Mouse (Mus musculus): ENCODE data around the gene Evi2a. TPM values are rescaled to one million over a fixed set of nuclear protein-coding genes. Genes with fewer than 3 reads are reported as not detected.

Gene Evi2a
- polyA plus RNA-seq, 1 experiment from 2014 or later = 2.7 TPM

GRCm38 (mm10) chr11:79502917-79503316, 27.5 kb downstream of the Evi2a start:
- Histone ChIP-seq H3K27ac (replicated peaks) (no peak overlapping the region), H3K4me3 (no peak overlapping the region), H3K27me3 (replicated peaks) (no peaks in the 10 kb centered on the region), H3K4me1 (no peaks in the 10 kb centered on the region), H3K36me3 (no peaks in the 10 kb centered on the region), H3K9me3 (no peaks in the 10 kb centered on the region), H3K4me2 (no peak overlapping the region), H3K9ac (no peak overlapping the region)
- no peak for ATAC-seq (ENCODE audit: extremely low read depth, insufficient number of reproducible peaks, low FRiP score, low TSS enrichment)
- WGBS = 73% methylated on average over 2 of the region's 2 CpGs

DNA sequence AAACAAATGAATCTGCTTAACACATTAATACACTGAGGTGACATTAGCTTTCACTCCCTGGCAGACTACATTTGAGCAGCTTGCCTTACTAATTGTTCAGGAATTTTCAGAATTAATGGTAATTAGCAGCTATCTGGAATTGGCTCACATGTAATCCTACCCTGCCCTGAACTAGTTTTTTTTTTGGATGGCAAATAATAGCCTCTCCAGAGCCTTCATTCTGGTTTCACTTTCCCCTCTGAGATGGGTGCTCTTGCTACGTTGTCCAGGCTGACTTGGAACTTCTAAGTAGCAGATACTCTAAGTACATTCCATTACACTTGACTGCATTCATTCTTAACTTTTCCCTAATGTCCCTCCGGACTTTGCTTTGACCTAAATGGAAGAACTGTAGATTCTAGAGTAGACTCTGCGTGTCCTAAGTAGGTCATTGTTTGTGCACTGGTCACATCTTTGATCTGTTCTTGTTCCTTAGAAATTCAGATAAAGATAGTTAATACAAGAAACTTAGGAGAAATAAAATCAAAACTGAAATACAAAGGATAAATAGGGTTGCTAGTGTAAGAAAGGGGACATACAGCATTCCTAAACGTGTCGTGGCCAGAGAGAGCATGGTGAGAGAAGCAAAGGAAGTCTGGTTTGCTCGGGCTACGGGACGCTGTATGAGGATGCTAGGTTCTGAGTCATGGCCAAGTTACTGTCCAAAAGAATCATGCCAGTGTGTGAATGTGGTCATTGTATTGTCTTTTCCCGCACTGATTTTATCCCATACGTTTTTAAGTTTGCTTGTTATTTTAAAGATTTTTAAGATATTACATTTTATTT, 35.2 kb downstream of the Evi2a start:
- H3K4me2 ChIP-seq = no peak overlapping the region
- H3K27ac ChIP-seq (replicated peaks) = no peak overlapping the region
- peaks cover 15% of the 10 kb centered on the region for H3K4me1 ChIP-seq
- no peak overlapping the region for H3K4me3 ChIP-seq
- no peaks in the 10 kb centered on the region for H3K9me3 ChIP-seq
- H3K27me3 ChIP-seq (replicated peaks) = no peaks in the 10 kb centered on the region
- no peak overlapping the region for H3K9ac ChIP-seq
- peaks cover 12% of the 10 kb centered on the region for H3K36me3 ChIP-seq
- 71% methylated on average over 10 of the region's 10 CpGs for WGBS
- no peak for ATAC-seq (ENCODE audit: extremely low read depth, insufficient number of reproducible peaks, low FRiP score, low TSS enrichment)

DNA sequence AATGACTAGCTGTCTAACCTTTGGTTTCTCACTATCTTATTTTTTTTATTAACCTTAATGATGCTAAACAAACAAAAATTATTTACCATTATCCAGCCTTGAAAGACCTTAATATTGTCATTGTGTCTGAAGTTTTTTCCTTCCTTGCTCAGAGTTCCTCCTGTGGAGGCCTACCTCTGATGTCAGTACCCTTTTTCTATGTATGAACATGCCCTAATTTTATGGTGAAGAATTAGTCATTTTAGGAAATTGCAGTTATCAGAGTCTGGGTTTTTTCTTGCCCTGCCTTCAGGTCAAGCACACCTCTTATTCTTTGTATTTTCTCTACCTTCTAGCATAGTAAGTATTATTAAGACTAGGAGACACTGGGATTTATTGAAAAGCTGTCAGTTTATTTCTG, 45.7 kb downstream of the Evi2a start:
- peaks cover 49% of the 10 kb centered on the region for H3K36me3 ChIP-seq
- no peak overlapping the region for H3K9ac ChIP-seq
- H3K9me3 ChIP-seq = no peaks in the 10 kb centered on the region
- no peaks in the 10 kb centered on the region for H3K27me3 ChIP-seq (replicated peaks)
- H3K4me2 ChIP-seq = no peak overlapping the region
- H3K4me1 ChIP-seq = no peaks in the 10 kb centered on the region
- ATAC-seq (ENCODE audit: extremely low read depth, insufficient number of reproducible peaks, low FRiP score, low TSS enrichment) = no peak
- H3K27ac ChIP-seq (replicated peaks) = no peak overlapping the region
- no peak overlapping the region for H3K4me3 ChIP-seq

- H3K4me1 ChIP-seq = no peaks in the 10 kb centered on the region
- no peak overlapping the region for H3K27ac ChIP-seq (replicated peaks)
- 82% methylated on average over 7 of the region's 7 CpGs for WGBS
- no peaks in the 10 kb centered on the region for H3K9me3 ChIP-seq
- H3K4me3 ChIP-seq = no peak overlapping the region
- no peak for ATAC-seq (ENCODE audit: extremely low read depth, insufficient number of reproducible peaks, low FRiP score, low TSS enrichment)
- no peak overlapping the region for H3K4me2 ChIP-seq
- H3K9ac ChIP-seq = no peak overlapping the region
- no peaks in the 10 kb centered on the region for H3K27me3 ChIP-seq (replicated peaks)
- peaks cover 47% of the 10 kb centered on the region for H3K36me3 ChIP-seq
Measured at GRCm38 (mm10) chr11:79483876-79484528, 46.4 kb downstream of the Evi2a start.

GRCm38 (mm10) chr11:79483392-79483791, 47.0 kb downstream of the Evi2a start:
- Histone ChIP-seq H3K27me3 (replicated peaks) (no peaks in the 10 kb centered on the region), H3K9ac (no peak overlapping the region), H3K27ac (replicated peaks) (no peak overlapping the region), H3K36me3 (peaks cover 50% of the 10 kb centered on the region), H3K4me1 (no peaks in the 10 kb centered on the region), H3K4me2 (no peak overlapping the region), H3K4me3 (no peak overlapping the region), H3K9me3 (no peaks in the 10 kb centered on the region)
- ATAC-seq (ENCODE audit: extremely low read depth, insufficient number of reproducible peaks, low FRiP score, low TSS enrichment) = no peak
- WGBS = 86% methylated on average over 6 of the region's 6 CpGs

Other genes with a start within 250 kb of the Evi2a start
- gene Gm9964, start 233.7 kb downstream of the Evi2a start, polyA plus RNA-seq (2015; fragmentation: Nextera tagmentation; extraction: Ambion mirVana) = not detected in 2 replicates
- gene Nf1, start 190.9 kb downstream of the Evi2a start, polyA plus RNA-seq (2015; fragmentation: Nextera tagmentation; extraction: Ambion mirVana) = 4.6 and 5.3 TPM in 2 replicates
- gene Omg, start 26.5 kb downstream of the Evi2a start, polyA plus RNA-seq (2015; fragmentation: Nextera tagmentation; extraction: Ambion mirVana) = 0.10 and 0.11 TPM in 2 replicates
- gene Evi2b, start 6.8 kb downstream of the Evi2a start, polyA plus RNA-seq (2015; fragmentation: Nextera tagmentation; extraction: Ambion mirVana) = 0.51 and 0.66 TPM in 2 replicates
- 0.41 and 0.45 TPM in 2 replicates for gene Evi2, start within 50 bp of the Evi2a start, polyA plus RNA-seq (2015; fragmentation: Nextera tagmentation; extraction: Ambion mirVana)
- 0.31 and 0.37 TPM in 2 replicates for gene Rab11fip4, start 60.6 kb upstream of the Evi2a start, polyA plus RNA-seq (2015; fragmentation: Nextera tagmentation; extraction: Ambion mirVana)